Mouse (Mus musculus) adrenal gland, postnatal 25 days (tissue): ENCODE results near the gene Icmt. TPM values are rescaled to one million over a fixed set of nuclear protein-coding genes. Genes with fewer than 3 reads are reported as not detected.

Experiments used
- DNase-seq: peaks from one replicate; pipeline ENCODE4 v3.0.0; 2021; ENCODE audit warnings: mixed read lengths
- total RNA-seq: library from RNA; stranded (reverse); gene quantifications from 2 replicates; pipeline ENCODE4 v1.2.3, GENCODE M21; 2021

The Icmt gene
- total RNA-seq, 1 experiment from 2014 or later = 44.9 TPM

GRCm38 (mm10) chr4:152339293-152339790 is 42.3 kb downstream of the Icmt start:
- no peak for DNase-seq

DNA sequence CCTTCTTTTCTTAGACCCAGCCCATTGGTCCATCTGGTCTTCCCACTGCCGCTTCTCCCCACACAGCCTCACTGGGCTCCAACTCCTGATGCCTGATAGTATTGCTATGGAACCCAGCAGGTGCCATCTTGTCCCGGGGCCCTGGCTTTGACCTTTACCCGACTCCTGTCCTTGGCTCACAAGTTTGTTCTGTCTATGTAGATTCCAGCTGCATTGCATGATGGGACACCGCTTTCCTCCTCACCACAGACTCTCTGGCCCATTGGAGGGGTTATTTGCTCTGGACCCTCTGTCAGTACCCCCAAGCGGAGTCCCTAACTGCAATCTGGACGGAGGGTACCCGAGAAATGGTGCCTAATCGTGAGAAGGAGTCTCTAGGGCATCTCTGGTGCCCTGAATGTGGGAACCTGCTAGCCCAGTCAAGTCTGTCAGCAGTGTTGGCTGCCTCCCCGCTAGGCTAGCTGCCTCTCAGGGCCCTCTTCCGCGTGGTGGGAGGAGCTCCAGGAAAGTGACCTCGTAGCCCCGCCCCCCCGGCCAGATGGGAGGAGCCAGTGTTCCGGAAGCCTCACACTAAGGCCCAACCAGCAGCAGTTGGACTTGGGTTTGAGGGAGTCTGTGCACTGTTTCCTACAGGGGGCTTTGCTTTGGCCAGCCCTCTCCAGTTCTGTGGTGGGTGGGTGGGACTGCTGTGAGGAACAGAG is 43.7 kb downstream of the Icmt start:
- DNase-seq = no peak

- DNase-seq = no peak
Measured at GRCm38 (mm10) chr4:152343296-152343695, 46.3 kb downstream of the Icmt start.

GRCm38 (mm10) chr4:152344651-152345050 is 47.6 kb downstream of the Icmt start:
- DNase-seq = no peak

GRCm38 (mm10) chr4:152345120-152345889 is 48.3 kb downstream of the Icmt start:
- peak; percentile 40 for DNase-seq

DNA sequence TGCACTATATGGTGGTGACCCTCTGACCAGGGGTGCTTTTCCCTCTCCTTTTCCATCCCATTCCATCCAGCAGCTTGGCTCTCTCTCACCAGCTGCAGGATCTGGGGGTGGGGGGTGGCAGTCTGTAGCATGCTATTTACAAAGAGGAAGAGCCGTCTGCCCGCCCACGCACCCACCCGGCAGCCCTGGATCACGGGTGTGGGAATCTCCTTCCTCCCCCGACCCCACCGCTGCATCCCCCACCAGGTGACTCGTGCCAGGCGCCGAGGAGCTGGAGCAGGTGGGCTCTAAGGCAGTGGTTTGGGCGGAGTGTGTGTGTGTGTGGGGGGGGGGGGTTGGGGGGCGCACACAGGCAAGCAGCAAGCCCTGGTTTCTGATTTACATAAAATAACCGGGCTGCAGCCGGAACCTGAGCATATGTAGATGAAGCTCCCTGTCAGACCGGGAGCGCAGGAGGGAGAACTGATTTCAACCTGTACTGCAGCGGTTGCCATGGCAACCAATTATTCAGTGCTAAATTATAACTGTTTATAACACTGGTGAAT is 52.9 kb downstream of the Icmt start:
- DNase-seq = no peak

- DNase-seq = no peak
Measured at GRCm38 (mm10) chr4:152350722-152351421, 53.8 kb downstream of the Icmt start.

DNA sequence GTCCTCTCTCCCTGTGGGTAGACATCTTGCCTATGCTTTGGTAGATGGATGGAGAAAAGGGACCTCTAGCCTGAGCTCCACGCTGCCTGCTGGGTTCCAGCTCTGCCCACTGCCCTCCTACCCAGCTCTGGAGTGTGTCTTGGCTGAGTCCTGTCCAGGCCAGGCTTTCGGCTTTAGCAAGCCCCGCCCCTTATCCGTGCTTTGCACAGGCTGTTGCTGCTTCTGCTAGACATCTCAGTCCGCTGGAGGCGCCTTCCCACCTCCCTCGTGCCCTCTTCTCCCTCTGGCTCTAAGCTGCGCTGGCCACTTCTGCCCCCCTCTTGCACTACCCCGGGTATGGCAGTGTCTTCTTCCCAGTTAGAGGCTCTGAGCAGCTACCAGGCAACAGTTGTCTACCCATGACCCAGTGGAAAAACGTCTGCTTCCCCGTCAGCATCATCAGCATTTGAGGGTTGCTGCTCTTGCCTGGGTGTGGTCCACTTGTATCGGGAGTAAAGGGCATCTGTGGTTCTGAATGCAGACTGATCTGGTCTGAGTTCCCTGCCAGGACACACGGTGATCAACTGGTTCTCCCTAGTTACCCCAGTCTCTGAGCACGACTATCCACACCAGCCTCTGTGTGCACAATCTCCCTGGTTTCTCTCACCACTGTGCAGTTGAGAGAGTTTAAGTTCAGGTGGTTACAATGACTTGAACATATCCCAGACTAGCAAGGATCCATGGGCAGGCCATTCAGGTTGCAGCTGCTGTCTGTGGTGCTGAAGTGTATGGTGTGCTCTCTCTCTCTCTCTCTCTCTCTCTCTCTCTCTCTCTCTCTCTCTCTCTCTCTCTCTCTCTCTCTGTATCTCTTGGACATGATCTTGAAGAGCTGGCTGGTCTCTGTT is 54.6 kb downstream of the Icmt start:
- DNase-seq = no peak

DNA sequence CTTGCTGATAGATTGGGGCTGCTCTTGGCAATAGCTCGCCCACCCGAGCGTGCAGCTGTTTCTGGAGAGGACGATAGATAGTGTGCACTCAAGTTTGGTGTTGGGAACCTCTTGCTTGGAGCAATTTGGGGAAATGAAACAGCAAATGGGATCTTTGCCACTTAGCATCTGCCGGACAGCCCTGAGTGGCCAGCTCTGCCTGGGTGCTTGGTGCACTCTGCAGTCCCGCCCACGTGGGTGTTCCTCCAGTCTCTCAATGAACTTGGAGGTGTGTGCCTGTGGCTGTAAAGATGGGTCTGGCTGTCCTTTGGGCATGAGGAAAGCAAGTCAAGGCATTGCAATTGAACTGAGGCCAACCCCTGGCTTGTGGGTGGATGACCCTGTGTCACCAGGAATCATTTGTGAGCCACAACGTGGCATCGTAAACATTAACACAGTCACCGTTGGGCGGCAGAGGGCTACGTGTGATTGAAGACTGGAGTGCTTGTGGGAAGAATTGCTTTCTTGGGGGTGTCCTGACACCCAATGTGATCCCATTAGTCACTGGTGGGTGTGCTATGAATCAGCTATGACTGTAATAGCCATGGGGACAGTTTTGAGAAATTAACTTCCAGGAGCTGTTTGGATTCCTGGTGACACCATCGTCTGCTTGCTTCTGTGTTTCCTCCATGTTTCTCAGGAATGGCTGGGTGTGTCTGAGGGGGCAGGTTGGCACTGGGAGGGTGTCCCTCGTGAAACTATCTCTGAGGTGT is 57.0 kb downstream of the Icmt start:
- DNase-seq = no peak

DNA sequence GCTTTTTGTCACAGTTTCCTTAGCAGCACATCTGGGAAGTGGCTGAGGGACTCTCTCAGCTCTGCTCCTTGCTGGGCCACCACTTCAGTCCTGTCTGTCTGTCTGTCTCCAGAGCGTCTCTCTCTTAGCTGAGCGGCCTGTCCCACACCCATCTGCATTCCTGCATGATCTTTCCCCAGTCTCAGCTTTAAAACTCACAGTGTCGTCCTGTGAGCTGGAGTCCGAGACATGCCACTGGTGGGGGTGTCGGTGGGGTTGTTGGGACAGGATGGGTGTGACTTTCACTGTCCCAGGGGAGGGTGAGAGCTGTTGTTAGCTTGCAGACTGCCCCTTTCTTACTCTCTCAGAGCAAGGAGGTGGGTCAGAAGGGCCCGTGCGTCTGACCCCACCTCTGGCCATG is 58.6 kb downstream of the Icmt start:
- DNase-seq = no peak

Other genes with a start within 250 kb of the Icmt start
- 12.9 and 15.6 TPM in 2 replicates for gene Plekhg5, start 224.7 kb upstream of the Icmt start, total RNA-seq
- 1.5 and 2.0 TPM in 2 replicates for gene Tnfrsf25, start 181.3 kb upstream of the Icmt start, total RNA-seq
- gene Espn, start 144.9 kb upstream of the Icmt start, total RNA-seq = 1.2 TPM in 2 replicates
- not detected in 2 replicates for gene Hes2, start 138.4 kb upstream of the Icmt start, total RNA-seq
- 34.6 and 39.9 TPM in 2 replicates for gene Acot7, start 119.1 kb upstream of the Icmt start, total RNA-seq
- gene Gpr153, start 23.0 kb upstream of the Icmt start, total RNA-seq = 3.1 and 3.6 TPM in 2 replicates
- not detected in 2 replicates for gene Hes3, start 5.6 kb upstream of the Icmt start, total RNA-seq
- gene Rnf207, start 21.8 kb downstream of the Icmt start, total RNA-seq = 1.1 TPM in 1 of 2 replicates, not detected in the other
- gene Rpl22, start 28.5 kb downstream of the Icmt start, total RNA-seq = 458 and 532 TPM in 2 replicates
- gene Chd5, start 41.4 kb downstream of the Icmt start, total RNA-seq = 4.2 and 9.5 TPM in 2 replicates
- 2.7 and 4.1 TPM in 2 replicates for gene Nphp4, start 179.5 kb downstream of the Icmt start, total RNA-seq
- gene Kcnab2, start 180.6 kb downstream of the Icmt start, total RNA-seq = 4.4 and 8.4 TPM in 2 replicates